Mouse (Mus musculus): Measurements from ENCODE around the gene Oprl1. TPM values are rescaled to one million over a fixed set of nuclear protein-coding genes. Genes with fewer than 3 reads are reported as not detected.
A peak's percentile ranks its signal among the peaks of the same experiment; 100 is the strongest.

Gene Oprl1
- total RNA-seq (2021): 10 to 100 TPM; 47.7 to 56.7 TPM

DNA sequence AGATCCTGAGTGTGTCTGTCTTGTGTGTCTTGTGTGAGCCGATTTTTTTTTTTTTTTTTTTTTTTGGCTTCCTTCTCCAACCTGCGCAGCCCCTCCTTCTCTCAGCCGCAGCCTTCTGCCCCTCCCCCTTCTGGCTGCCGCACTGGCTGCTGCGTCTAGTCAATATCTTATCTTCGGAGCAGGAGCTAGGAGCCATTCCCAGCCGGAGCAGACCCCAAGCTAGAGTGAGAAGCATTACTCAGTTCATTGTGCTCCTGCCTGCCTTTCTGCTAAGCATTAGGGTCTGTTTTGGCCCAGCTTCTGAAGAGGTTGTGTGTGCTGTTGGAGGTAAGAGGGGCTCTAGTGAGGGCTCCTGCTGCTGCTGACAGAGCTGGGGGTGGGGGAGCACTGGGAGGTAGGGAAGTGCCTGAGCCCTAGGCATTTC is at the start of gene Oprl1:
Gene Oprl1, plus strand, starts transcription at position 114 of the 424 bp plus-strand sequence.
- peak; percentile 54 to 58 for DNase-seq

DNA sequence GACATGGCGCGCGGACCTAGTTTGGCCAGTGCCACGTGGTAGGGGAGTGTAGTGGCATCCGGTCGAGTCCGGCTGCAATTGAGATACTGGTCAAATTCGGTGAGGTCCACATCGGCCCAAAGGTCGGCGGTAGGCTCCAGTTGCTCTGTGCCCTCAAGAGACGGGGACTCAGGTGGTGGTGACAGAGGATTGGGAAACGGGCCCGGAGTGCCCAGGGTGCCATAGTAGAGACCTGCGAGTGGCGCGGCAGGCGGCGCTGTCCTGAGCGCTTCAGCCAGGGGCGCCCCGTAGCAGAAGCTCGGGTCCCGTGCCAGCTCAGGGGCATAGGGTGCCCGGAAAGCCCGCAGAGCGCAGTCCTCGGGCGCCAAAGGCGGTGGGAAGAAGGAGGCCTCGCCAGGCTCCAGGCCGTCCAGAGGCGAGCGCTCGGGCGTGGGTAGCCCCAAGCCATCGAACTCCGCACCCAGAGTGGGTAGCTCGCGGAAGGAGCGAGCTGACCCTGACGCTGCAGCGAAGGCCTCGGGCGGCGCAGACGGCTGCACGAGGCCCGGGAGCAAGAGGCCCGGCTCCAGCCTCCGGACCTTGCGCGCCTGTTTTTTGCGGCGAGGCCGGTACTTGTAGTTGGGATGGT is 44.4 kb upstream of the Oprl1 start:
- no peak for DNase-seq

DNA sequence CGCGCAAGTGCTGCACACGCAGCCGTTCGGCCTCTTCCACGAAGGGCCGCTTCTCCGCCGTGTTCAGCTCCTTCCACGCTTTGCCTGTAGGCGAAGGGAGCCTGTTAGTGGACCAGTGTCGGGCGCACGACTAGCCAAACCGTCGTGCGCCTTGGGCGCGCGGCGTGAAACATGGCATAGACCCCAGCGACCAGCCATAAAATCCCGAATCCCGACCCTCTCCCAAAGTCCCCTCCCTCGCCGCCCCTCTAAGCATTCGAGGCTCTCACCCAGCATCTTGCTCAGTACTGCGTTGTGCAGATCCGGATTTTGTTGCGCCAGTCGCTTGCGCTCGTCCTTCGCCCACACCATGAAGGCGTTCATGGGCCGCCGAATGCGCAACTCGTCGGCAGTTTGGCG is 43.9 kb upstream of the Oprl1 start:
- DNase-seq: no peak

DNA sequence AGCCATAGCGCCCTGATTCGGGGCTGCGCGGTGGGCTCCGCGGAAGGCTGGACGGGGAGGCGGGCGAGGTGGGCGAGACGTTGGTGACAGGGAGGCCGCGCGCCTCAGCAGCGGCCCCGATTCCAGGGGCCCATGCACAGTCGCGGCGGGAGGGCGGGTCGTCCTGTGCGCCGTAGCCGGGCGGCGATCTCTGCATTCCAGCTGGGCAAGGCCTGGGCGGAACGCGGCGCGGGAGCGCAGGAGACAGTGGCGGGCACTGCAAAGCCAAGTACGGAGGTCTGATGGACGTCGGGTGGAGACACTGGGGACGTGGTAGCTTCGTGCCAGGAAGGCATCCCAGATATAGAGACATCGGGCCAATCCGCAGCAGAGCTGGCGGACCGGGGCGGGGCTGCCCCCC is 43.5 kb upstream of the Oprl1 start, which contains the start of gene Sox18:
Gene Sox18, minus strand, starts transcription at position 315 of the 400 bp plus-strand sequence.
- DNase-seq: no peak

DNA sequence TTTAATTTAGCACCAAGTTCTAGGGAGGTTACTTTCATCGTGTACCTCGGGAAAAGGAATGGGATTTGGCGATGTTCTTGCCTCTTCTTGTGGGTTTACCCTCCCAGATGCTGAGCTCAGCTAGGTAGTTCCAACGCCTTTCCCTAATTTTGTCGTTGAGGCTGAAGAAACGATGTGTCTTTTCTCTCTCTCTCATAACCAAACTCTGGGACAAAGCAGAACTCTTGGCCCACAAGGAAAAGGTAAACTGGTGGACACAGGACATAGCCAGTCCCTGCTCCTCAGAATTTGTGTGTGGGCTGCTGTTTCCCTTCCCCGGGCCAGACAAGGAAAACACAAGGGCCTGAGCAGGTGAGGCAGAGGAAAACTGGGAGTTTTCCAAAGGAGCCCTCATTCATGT is 42.8 kb upstream of the Oprl1 start:
- no peak for DNase-seq

DNA sequence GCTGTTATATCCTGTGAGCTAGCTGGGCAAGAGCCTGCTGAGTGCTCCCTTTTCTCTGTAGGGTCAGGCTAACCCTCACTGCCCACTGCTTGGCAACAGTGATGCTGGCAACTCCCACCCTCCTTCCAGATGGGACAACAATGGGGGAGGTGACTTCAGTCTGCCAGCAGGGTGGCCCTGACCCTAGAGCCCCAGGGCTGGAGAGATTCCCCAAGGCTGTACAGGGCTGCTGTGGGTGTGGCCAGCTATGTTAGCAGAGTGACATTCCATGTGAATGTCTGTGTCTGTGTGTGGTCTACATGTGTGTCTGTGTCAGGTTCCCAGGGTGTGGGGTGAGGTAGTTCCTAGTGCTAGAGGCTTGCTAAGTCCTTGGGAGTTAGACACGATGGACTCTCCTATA is 41.3 kb upstream of the Oprl1 start:
- no peak for DNase-seq

DNA sequence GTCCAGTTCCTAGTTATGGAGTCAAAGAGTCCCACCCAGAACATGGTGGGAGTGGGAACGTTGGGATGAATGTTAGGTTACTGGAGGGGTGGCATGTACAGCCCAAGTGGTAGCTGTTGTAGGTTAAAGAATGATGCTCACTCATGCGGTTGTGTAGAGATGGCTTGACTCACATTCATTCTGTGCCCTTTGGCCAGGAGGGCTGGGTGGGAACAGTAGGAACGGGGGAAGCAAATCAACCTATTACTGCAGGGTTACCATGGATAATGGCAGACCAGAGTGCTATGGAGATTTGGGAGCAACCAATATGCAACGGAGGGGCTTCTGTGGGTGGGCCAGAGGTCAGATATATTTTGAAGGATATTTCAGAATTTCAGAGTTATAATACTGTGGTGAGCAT is 39.9 kb upstream of the Oprl1 start:
- no peak for DNase-seq

DNA sequence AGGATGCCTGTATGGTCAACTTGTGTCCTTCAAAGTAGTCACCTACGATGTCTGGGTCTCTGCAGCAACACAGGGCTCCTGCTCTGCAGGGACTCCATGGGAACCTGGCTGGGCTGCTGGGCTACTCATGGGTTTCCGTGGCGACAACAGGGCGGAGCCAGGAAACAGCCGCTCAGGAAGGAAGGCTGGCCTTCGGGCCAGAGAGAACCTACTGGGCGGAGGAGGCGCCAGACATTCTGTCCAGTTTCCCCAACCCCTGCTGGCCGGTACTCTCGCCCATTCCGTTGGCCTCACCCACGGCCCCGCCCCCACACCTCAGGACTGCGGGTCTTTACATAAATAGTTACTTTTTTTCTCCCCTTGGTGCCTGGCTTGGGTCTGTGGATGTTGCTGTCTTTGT is 39.4 kb upstream of the Oprl1 start:
- DNase-seq: no peak

DNA sequence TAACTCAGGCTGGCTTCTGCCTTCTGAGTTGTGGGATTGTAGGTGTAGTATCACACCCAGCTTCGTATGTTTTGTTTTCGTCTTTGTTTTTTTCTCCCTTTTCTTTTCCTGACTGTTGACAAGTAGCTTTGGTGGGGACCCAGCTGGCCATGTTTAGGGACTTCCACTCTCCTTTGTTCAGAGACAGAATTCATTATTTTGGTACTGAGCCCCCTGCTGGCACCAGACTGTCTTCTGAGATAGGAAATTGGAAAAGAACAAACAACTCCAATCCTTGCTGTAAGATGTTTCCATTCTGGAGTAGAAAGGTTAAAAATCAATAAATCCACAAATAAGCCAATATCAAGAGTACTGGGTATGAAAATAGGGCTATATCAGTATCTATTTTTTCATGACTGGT is 38.4 kb upstream of the Oprl1 start:
- no peak for DNase-seq

DNA sequence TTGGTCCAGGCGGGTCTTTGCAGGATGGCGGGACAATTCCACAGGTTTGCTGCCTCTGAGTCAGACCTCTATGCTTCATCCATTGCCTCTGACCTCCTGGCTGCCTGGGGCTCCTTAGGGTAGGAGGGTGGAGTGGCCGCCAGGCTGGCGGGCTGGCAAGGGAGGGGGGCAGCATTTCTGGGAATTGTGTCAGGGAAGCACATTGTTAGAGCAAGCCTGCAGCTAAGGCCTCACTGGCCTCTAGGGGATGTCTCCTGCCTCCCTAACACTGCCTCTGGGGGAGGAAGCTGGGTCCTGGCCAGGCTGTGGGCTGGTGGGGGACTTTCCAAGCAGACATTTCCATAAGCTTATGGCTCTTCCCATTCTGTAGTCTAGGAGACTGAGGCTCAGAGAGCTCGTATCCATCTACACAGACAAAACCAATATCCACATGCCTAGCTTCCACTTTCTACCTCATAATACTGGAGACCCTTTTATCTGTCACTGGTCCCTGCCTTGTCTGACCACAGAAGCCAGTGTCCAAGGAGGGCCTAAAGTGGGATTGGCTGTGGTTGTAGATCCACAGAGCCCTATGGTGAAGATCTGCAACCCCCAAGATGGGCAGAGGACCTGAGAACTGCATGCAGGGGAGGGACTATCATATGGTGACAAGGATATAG is 37.6 kb upstream of the Oprl1 start:
- no peak for DNase-seq

DNA sequence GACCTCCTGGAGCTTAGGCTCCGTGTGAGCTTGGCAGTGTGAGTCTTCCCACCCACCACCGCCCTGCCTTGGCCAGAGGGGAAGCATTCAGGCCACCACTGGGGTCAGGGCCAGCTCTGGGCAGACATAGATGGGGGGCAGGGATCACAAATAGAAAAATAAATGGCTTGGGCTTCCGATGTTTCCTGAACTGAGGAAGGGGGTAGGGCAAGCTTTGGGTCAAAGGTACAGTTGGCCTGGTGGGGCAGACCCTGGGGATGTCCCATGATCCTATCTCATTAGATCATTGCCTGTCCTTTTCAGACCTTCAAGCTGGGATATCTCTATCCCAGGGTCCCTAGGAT is 37.1 kb upstream of the Oprl1 start:
- DNase-seq: no peak

DNA sequence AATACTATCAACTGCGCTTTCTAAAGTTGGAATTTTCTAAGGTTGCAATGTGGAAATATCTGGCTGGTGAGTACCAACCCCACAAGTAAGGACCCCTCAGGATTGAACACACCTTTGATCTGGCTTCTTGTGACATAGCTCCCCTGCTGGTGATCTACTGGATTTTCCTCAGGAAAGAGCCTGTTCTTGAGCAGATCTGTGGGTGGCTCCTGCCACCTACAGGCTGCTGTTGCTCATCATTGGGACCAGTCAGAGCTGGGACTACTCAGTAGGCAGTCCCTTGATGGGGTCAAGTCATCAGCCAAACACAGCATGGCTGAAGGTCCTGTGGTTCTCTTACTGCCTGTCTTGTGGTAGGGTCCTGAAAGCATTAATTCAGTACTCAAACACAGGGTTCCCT is 36.0 kb upstream of the Oprl1 start:
- peak; percentile 75 to 76 for DNase-seq

DNA sequence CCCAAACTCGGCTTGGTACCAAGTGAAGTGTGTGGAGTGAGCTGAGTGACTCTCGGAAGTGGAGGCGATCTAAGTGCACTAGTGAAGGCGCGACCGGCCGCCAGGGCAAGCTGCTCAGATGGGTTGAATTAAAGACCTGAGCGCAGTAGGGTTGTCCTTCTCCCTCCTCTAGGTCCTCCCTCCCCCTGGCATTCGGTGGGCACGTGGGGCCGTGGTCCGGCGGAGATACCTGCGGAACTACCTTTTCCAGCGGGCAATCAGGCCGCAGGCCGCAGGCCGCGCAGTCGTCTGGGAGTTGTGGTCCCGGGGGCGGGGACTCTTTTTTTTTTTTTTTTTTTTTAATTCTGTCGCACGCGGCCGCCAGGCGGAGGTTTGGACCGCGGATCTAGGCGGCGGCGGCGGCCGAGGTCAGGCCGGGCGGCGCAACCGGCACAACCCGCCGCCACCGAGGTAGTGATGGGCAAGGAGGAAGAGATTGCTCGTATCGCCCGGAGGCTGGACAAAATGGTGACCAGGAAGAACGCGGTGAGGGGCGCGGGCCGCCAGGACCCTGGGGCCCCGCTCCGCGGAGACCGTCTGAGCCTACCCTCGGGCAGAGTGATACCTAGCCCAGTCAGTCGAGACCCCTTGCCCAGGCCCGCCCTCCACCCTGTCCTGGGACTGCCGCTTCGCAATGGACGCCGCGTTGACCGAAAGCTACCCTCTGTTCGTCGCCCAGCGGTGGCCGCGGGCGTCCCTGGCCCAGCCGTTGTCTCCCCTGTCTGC is 34.7 kb upstream of the Oprl1 start, which contains the start of gene Tcea2:
Gene Tcea2, plus strand, starts transcription at position 360 of the 765 bp plus-strand sequence.
- peak; percentile 67 to 70 for DNase-seq

DNA sequence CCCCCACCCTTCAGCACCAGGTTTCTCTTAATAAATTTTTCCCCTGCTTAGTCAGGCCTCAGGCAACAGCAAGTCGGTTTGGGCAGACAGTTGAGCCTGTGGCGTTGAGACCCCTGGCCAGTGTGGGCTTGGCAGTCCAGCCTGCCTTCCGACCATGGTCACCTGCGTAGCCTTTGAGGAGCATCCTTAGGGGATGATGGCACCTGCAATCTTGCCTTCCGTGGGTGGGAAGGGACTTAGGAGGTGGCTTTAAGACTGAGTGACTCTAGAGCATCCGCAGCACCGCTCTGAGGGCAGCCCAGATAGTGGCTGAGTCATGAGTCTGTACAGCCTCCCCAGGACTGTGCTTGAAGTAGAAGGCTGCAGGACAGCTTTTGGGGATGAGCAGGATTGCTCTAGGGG is 34.1 kb upstream of the Oprl1 start:
- no peak for DNase-seq

DNA sequence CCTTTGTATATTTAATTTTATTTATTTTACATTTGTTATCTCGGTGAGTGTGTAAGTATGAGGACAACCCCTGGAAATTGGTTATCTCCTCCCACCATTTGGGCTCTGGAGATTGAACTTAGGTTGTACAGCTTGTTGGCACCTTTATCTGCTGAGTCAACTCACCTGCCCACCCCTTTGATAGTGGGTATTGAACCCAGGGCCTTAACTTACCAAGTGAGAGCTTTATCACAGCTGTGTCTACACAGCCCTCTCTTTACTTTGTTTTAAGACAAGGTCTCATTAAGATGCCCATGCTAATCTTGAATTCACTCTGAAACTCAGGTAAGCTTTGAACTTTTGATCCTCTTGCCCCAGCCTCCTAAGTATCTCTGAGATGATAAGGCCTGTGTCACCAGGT is 32.8 kb upstream of the Oprl1 start:
- no peak for DNase-seq

DNA sequence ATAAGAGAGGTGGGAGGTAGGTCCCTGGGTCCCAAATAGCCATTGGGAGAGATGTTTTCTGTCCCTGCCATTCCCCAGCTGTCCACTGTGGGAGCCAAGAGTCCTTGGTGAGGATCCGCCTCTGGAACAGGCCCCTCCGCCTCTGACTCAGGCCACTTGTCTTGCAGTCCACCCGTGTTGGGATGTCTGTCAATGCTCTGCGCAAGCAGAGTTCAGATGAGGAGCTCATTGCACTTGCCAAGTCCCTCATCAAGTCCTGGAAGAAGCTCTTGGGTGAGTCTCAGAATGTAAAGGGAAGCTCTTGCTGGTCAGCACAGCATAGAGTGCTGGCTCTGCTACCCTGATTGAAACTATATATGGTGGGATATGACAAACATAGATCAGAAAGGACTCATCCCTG is 31.4 kb upstream of the Oprl1 start:
- no peak for DNase-seq

DNA sequence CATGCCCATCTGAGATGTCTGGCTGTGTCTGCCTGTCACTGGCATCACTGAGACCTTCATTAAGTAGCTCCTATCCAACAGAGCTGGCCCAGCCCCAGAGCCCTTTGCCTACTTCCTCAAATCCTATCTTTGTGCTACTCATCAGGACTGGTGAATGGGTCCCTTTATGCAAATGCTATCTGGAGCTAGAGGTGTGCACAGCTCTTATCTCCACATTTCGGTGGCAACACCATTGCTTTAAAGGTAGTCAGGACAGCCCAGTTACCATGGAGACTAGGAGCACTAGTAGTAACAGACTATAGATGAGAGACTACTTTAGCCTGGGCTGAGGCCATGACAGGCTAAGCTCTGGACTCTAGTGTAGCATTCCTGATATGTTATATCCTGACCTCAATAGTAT is 30.1 kb upstream of the Oprl1 start:
- DNase-seq: no peak

DNA sequence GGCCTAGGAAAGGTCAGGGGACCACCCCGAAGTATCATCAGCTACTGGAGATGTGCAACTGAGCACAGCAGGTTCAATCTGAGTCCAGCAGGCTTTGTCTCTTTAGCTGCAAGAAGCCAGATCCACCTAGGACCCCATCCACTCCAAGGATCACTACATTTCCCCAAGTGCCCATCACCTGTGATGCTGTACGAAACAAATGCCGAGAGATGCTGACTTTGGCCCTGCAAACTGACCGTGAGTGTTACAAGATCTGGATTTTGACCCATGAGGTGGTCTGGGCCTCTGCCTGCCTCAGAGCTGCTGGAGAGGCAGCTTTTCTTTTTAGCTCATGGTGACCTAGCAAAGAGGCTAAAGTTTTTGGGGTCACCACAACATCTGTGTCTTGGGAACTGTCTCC is 29.1 kb upstream of the Oprl1 start:
- DNase-seq: no peak

DNA sequence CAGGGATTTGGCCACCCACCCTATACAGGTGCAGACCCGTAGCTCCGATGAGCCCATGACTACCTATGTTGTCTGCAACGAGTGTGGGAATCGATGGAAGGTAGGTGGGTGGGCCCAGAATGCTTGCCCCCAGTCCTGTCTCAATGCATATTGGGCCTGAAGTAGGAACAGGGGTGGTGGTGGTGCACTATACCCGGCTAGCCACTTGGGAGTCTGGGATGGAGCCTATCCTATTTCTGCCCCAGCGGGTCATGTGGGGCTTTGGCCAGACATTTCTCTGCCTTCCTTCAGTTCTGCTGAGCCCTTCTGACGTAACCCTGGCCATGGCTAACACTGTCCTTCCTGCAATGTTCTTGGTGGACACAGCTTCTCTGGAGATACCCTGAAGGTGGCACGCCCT is 27.2 kb upstream of the Oprl1 start:
- no peak for DNase-seq

DNA sequence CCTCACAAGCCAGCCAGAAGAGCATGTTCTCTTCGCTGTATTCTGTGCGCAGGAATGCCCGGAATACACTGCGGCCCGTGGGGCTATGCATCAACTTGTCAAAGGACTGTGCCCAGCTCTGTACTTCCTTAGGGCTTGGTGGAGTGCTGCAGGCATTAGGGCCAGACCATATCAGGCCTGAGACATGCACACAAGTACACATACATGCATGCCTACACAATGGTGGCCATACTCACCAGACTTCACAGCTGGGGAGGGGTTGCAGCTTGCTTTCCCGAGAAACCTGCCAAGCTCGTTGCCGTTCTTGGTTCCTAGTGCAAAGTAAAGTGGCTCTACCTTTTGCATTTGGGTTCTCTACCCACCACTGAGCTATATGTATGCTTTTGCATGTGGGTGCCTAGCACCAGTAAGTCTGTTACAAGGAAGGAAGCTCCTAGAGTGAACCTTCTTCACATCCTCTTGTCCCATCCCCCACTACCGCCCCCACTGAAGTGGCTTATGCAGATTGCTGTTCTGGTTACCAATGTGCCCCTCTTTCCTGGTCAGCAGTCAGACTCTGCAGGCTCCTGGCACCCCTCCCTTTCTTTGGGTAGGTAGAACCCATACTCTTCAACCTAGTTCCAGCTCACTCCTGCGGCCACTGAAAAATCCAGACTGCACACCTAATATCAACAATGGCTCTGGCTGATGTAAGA is 25.2 kb upstream of the Oprl1 start:
- DNase-seq: no peak

DNA sequence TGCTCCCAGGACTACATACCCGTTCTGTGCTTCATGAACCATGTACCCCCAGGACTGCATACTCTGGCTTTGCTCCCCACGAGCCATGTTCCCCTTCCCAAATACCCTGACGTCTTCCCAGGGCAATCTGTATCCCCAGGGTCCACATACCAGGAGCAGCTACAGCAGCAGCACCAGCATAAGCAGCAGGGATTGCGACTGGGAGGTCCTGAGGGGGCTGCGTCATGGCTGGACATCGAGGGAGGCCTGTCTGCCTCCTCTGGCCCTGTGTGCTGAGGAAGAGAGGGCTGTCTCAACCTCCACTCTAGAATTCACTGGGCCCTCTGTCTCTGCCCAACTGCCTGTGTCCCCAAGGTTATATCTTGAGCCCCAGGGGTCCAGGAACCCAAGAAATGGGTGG is 23.7 kb upstream of the Oprl1 start:
- DNase-seq: no peak

DNA sequence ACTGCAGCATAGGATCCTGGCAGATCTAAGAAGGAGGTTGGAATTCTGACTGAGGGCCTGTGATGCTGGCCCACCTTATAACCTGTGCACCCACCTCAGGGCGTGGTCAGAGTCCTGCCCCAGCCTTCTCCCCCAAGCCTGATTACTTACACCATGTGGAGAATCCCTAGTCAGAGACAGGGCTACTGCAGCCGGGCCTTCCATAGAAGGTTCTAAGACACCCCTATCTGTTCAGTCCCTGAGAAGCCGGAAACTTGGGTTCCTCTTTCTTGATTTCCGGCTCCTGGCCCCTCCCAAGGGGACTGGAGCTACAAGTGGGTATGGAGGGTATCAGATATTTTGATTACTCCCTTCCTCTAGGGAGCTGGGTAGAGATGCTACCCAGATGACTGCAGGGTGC is 23.2 kb upstream of the Oprl1 start:
- no peak for DNase-seq

DNA sequence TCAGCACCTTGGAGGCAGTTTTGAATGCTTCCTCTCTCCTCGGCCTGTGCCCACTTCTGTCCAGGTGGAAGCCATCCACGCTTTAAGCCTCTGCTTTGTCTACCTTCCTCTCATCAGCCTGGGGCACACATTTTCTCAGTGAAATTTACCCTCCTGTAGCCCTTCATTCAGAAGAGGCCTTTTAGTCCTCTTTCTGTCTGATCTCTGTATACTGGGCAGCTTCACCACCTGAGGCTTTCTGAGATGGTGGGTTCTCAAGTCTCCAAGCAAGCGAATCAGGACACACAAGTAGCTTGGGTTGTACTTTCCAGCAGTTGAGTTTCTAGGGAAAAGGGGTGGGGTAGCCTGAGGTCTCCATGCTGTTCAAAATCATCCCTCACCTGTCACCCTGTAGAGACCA is 22.5 kb upstream of the Oprl1 start:
- DNase-seq: no peak
